Comparison of ENCODE assay signal across 9 mouse cellular contexts in the genomic region with DNA sequence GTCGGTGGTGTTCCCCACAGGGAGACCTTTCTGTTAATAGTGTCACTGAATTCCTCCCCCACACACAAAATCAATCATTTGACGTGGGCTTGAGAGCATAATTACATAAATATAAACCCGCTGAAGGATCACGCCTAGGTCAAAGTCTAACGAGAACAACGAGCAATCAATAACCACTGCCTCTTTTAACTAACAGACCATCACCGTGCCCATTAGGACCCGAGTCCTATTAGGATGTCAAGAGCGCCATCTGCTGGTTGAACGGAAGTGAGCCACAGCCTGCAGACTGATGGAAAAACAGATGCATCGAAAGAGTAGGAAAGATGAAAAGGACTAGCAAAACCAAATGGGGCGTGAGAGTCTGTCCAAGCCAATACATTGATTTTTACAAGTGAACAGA. TPM values are rescaled to one million over a fixed set of nuclear protein-coding genes. Genes with fewer than 3 reads are reported as not detected.
DNase-seq lines count a peak whose midpoint lies in the region; ATAC-seq and TF ChIP-seq lines count a peak whose summit lies in the region.
"Had no signal": no experiment of that assay in that cellular context is flagged by ENCODE, and none has a peak within 500 bp of the region (broad histone marks: within the 10 kb centered on the region; RNA-seq: fewer than 3 reads in every experiment).

No protein-coding gene starts in this region.

- H3K4me2 ChIP-seq in liver, embryonic 14.5 days (ENCODE audit: low read depth): no peak overlapping the region; the same call in 1 of the 2 replicates
- H3K4me2 ChIP-seq in neural tube, embryonic 13.5 days: peak overlapping the region; percentile 31
- H3K4me2 ChIP-seq: embryonic facial prominence, embryonic 12.5 days had no signal

- WGBS in liver, embryonic 14.5 days (ENCODE audit: insufficient replicate concordance): 18% methylated on average over 12 of the region's 12 CpGs
- WGBS in neural tube, embryonic 13.5 days: 13% methylated on average over 12 of the region's 12 CpGs

- TF ChIP-seq EP300 in liver, embryonic 14.5 days (IDR thresholded peaks at IDR 0.05; ENCODE audit: low read depth): no peak

- H3K9me3 ChIP-seq in liver, embryonic 14.5 days (ENCODE audit: control insufficient read depth, low read length): no peaks in the 10 kb centered on the region
- H3K9me3 ChIP-seq in neural tube, embryonic 13.5 days: no peaks in the 10 kb centered on the region
- H3K9me3 ChIP-seq: embryonic facial prominence, embryonic 12.5 days had no signal

- peak; percentile 83 for DNase-seq in A20 (ENCODE audit: low read depth, low spot score)
- peak; percentile 76 to 94 for DNase-seq in adrenal gland, adult (ENCODE audit: inconsistent age in 2 of 2, low spot score in 1 of 2)
- peak; percentile 92 for DNase-seq in embryo, embryonic 11 days
- peak; percentile 60 for DNase-seq in heart, adult 8-10 months (ENCODE audit: low spot score)
- DNase-seq in kidney, postnatal 36 days: peak; percentile 80 to 93
- peak; percentile 50 to 61 (median 55) for DNase-seq in liver, embryonic 14.5 days (ENCODE audit: low read depth in 3 of 3, low spot score in 3 of 3)

- TF ChIP-seq POLR2A in testis, adult 2 months (IDR thresholded peaks at IDR 0.05; ENCODE audit: control insufficient read depth, low read depth, low read length): no peak

- H3K9ac ChIP-seq in liver, embryonic 14.5 days (replicated peaks): no peak overlapping the region
- H3K9ac ChIP-seq in neural tube, embryonic 13.5 days: no peak overlapping the region
- H3K9ac ChIP-seq: embryonic facial prominence, embryonic 12.5 days had no signal

- peak; percentile 92 for TF ChIP-seq CTCF in liver, embryonic 14.5 days (IDR thresholded peaks at IDR 0.05; ENCODE audit: low read depth)
- TF ChIP-seq CTCF in testis, adult 2 months (IDR thresholded peaks at IDR 0.05; ENCODE audit: control insufficient read depth, insufficient read depth, insufficient replicate concordance, low read depth, low read length): peak; percentile 72; the same call in 1 of the 2 replicates

- no peak overlapping the region for H3K27ac ChIP-seq in liver, embryonic 14.5 days
- no peak overlapping the region for H3K27ac ChIP-seq in neural tube, embryonic 13.5 days (replicated peaks)
- no peak overlapping the region for H3K27ac ChIP-seq in testis, adult 2 months (ENCODE audit: control insufficient read depth, insufficient read depth, low read depth, low read length)
- H3K27ac ChIP-seq: embryonic facial prominence, embryonic 12.5 days had no signal

- no peaks in the 10 kb centered on the region for H3K27me3 ChIP-seq in liver, embryonic 14.5 days (ENCODE audit: control insufficient read depth, insufficient read depth, low read length)
- 0 out of 2 replicates have a peak, but pooled peaks cover 3% of the 10 kb centered on the region for H3K27me3 ChIP-seq in neural tube, embryonic 13.5 days
- H3K27me3 ChIP-seq in testis, adult 2 months (ENCODE audit: control insufficient read depth, insufficient read depth, low read length): no peaks in the 10 kb centered on the region
- H3K27me3 ChIP-seq: embryonic facial prominence, embryonic 12.5 days had no signal

- no peak for ATAC-seq in liver, embryonic 14.5 days (ENCODE audit: insufficient read depth)
- ATAC-seq in neural tube, embryonic 13.5 days (ENCODE audit: low read depth): peak; percentile 63

- no peak overlapping the region for H3K4me3 ChIP-seq in liver, embryonic 14.5 days (ENCODE audit: insufficient read depth in 1 of 2, low read depth in 2 of 2, low read length in 2 of 2)
- H3K4me3 ChIP-seq in neural tube, embryonic 13.5 days: no peak overlapping the region
- no peak overlapping the region for H3K4me3 ChIP-seq in testis, adult 2 months (ENCODE audit: control insufficient read depth, low read depth, low read length)
- H3K4me3 ChIP-seq: embryonic facial prominence, embryonic 12.5 days had no signal

- peaks cover 17 to 24% of the 10 kb centered on the region in 2 experiments for H3K4me1 ChIP-seq in liver, embryonic 14.5 days (replicated peaks; ENCODE audit: control insufficient read depth in 2 of 2, insufficient read depth in 2 of 2, low read length in 1 of 2)
- H3K4me1 ChIP-seq in neural tube, embryonic 13.5 days (replicated peaks): peaks cover 12% of the 10 kb centered on the region
- peaks cover 9% of the 10 kb centered on the region for H3K4me1 ChIP-seq in testis, adult 2 months (ENCODE audit: control insufficient read depth, insufficient read depth, low read length)

- no peaks in the 10 kb centered on the region; the same call in 1 of the 2 replicates for H3K36me3 ChIP-seq in liver, embryonic 14.5 days (replicated peaks; ENCODE audit: control insufficient read depth, insufficient read depth, low read depth)
- peaks cover 4% of the 10 kb centered on the region for H3K36me3 ChIP-seq in neural tube, embryonic 13.5 days
- H3K36me3 ChIP-seq in testis, adult 2 months (ENCODE audit: control insufficient read depth, insufficient read depth, low read length): no peaks in the 10 kb centered on the region

RNA-seq across cellular contexts. Expression of gene Ostc, which starts 19.6 kb away (rescaled TPM):
- 10 to 100 TPM; 42.7 to 52.9 (median 47.6) TPM for total RNA-seq in heart, adult 8-10 months (2022)
- 88.0 and 101 TPM in 2 replicates for polyA plus RNA-seq in liver, embryonic 14.5 days (2012; rRNA removed)
- polyA plus RNA-seq in liver, embryonic 14.5 days (2014; fragmentation: Nextera tagmentation; extraction: Ambion mirVana): 211 and 228 TPM in 2 replicates
- 275 and 283 TPM in 2 replicates for polyA plus RNA-seq in neural tube, embryonic 13.5 days (2015; fragmentation: Nextera tagmentation; extraction: Ambion mirVana)
- 23.3 and 27.2 TPM in 2 replicates for polyA plus RNA-seq in testis, adult 2 months (2012; rRNA removed)

RNA-seq across cellular contexts. Expression of gene Rpl34, which starts 40.6 kb away (rescaled TPM):
- total RNA-seq in heart, adult 8-10 months (2022): 100 to 1,000 TPM; 346 to 409 (median 368) TPM
- 1,092 and 1,411 TPM in 2 replicates for polyA plus RNA-seq in liver, embryonic 14.5 days (2012; rRNA removed)
- 774 and 822 TPM in 2 replicates for polyA plus RNA-seq in liver, embryonic 14.5 days (2014; fragmentation: Nextera tagmentation; extraction: Ambion mirVana)
- polyA plus RNA-seq in neural tube, embryonic 13.5 days (2015; fragmentation: Nextera tagmentation; extraction: Ambion mirVana): 556 and 623 TPM in 2 replicates
- 979 and 1,049 TPM in 2 replicates for polyA plus RNA-seq in testis, adult 2 months (2012; rRNA removed)
